Mouse (Mus musculus): Measurements from ENCODE around the gene Dixdc1. TPM values are rescaled to one million over a fixed set of nuclear protein-coding genes. Genes with fewer than 3 reads are reported as not detected.

The Dixdc1 gene
- 3.5 and 9.6 TPM in 2 replicates for polyA plus RNA-seq (2012; rRNA removed; ENCODE audit: low replicate concordance)

GRCm38 (mm10) chr9:50738914-50739870 lies at the start of gene Dixdc1:
Gene Dixdc1, minus strand, starts transcription at chr9:50739517.

DNA sequence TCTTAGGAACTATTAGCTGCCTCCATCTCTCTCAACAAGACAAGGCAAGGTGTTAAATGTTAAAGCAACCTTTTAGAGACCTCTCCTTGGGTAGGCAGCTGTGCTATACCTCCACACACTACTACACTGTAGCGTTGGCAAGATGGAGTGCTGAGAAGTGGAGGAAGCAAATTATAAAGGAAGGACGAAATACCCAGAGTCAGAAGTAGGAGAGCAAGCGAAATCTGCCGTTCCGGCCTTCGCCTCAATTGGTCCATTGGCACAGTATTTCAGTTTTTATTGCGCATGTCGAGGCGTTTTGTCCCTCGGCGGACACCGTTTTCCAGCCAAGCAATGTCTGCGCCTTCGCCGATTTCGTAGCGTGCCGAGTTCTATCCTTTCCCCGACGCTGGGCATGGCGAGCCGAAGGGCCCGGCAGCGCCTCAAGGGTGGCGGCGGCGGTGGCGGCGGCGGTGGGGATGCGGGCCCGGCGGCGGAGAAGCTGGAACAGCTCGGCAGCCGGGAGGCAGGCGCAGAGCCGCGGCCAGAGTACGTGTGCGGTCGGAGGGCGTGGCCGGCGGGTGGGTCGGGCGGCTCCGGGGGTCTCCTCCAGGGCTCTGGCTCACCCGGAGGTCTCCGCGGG lies 35.8 kb upstream of the Dixdc1 start, which contains the start of the genes Alg9 and 1110032A03Rik:
TSS of gene Alg9 (plus strand) at position 29 of the 622 bp plus-strand sequence.
TSS of gene 1110032A03Rik (minus strand) at position 530 of the 622 bp plus-strand sequence.

GRCm38 (mm10) chr9:50768107-50769002 lies 29.0 kb upstream of the Dixdc1 start, which contains the start of gene Fdxacb1:
Gene Fdxacb1, plus strand, starts transcription at chr9:50768236.

DNA sequence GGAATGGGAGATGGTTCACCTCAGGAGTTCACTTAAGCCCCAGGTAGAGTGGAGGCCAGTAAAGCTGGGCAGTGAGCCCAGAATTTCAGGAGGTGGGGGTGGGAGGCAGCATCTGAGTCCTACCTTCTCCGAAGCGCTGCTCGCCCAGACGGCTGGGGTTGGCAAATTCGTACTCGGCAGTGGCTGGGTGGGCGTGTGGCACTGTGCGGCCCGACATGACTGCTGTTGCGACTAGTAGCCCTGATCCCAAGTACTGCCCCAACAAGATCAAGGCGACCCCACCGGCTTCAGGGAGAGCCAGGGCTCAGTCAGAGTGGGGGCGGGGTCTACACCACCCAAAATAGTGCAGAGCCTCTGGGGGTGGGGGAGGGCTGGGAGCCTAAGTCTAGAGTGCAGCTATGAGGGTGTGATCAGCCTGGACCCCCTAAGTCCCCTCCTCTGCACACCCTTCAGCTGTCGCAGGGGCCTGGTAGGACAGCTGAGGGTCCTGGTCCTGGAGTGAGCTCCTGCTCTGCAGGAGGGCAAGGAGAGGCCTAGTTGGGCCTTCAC lies 12.8 kb upstream of the Dixdc1 start, which contains the start of gene Hspb2:
TSS of gene Hspb2 (minus strand) at position 301 of the 549 bp plus-strand sequence.

GRCm38 (mm10) chr9:50751323-50751722 lies 12.0 kb upstream of the Dixdc1 start, which contains the start of gene Cryab:
Gene Cryab, plus strand, starts transcription at chr9:50751325.

DNA sequence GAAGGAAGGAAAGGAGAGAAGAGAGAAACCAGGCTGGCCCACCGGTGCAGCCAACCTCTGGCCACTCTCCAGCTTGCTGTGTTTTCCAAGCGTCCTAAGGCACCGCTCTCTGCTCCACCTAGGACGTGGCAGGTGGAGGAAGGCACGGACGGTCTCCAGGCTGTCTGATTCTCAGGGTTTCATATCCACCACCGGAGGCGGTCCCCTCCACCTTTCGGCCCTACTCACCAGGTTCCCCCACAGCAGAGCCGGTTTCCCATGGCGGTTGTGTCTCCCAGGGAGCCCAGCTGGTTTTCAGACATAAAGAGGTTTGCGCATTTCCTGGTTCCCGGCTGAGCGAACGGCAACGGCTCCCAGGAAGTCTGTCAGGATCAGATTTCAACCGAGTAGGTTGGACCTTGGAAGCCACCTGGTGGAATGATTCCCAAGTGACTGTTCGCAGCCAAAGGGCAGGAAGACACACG lies 6.9 kb upstream of the Dixdc1 start, which contains the start of gene 2310030G06Rik:
TSS of gene 2310030G06Rik (minus strand) at position 323 of the 464 bp plus-strand sequence.

GRCm38 (mm10) chr9:50659392-50660217 lies 79.7 kb downstream of the Dixdc1 start, which contains the start of gene Dlat:
Gene Dlat, minus strand, starts transcription at chr9:50659780.

DNA sequence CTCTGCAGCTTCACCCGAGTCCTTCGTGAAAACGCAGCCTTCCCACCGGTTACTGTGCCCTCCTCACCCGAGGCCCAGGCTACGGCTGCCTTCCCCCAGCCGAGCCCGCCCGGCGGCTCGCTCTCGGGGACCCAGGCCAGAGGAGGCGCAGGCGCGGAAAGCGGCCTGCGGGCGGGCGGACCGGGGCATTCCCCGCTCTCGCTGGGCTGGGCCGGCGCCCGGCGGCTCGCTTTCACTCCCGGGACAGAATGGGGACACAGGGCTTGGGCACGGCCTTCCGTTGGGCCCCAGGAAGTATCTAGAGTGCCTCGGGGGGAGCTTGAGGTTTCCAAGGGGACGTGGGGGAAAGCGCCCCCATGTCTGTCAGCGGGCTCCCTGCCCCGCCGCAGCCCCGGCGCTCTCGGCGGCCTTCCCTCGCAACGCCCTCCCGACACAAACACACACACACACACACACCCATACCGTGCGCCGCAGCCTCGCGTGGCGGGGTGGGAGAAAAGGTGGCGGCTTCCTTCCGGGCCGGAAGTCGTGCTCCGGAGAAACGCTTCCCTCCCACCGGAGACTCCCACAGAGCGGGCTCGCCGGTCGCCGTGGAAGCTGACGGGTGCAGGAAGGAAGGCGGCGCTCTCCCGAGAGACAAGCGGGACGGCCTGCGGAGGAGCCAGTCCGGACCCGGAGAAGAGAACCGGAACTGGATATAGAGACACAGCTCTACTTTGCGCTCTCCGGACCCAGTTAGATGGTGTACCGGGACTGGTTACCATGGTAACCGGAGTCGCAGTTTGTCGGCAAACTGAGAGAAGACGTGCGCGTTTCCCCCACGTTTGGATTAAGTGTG lies 122.3 kb downstream of the Dixdc1 start, which contains the start of the genes Pih1d2 and Nkapd1:
TSS of gene Pih1d2 (plus strand) at position 556 of the 838 bp plus-strand sequence.
TSS of gene Nkapd1 (minus strand) at position 699 of the 838 bp plus-strand sequence.

Other genes with a start within 250 kb of the Dixdc1 start
- gene Plet1, start 245.0 kb downstream of the Dixdc1 start, polyA plus RNA-seq (2012; rRNA removed; ENCODE audit: low replicate concordance) = 0.49 and 173 TPM in 2 replicates
- gene Pts, start 210.8 kb downstream of the Dixdc1 start, polyA plus RNA-seq (2012; rRNA removed; ENCODE audit: low replicate concordance) = 40.9 and 51.6 TPM in 2 replicates
- 4.6 TPM in 2 replicates for gene Il18, start 184.7 kb downstream of the Dixdc1 start, polyA plus RNA-seq (2012; rRNA removed; ENCODE audit: low replicate concordance)
- gene Bco2, start 184.3 kb downstream of the Dixdc1 start, polyA plus RNA-seq (2012; rRNA removed; ENCODE audit: low replicate concordance) = 0.36 and 1.1 TPM in 2 replicates
- not detected in 2 replicates for gene Tex12, start 178.2 kb downstream of the Dixdc1 start, polyA plus RNA-seq (2012; rRNA removed; ENCODE audit: low replicate concordance)
- 236 and 403 TPM in 2 replicates for gene Sdhd, start 135.7 kb downstream of the Dixdc1 start, polyA plus RNA-seq (2012; rRNA removed; ENCODE audit: low replicate concordance)
- 196 and 264 TPM in 2 replicates for gene Timm8b, start 135.6 kb downstream of the Dixdc1 start, polyA plus RNA-seq (2012; rRNA removed; ENCODE audit: low replicate concordance)
- gene Pih1d2, start 122.2 kb downstream of the Dixdc1 start, polyA plus RNA-seq (2012; rRNA removed; ENCODE audit: low replicate concordance) = 1.5 and 1.8 TPM in 2 replicates
- gene Nkapd1, start 122.1 kb downstream of the Dixdc1 start, polyA plus RNA-seq (2012; rRNA removed; ENCODE audit: low replicate concordance) = 4.9 and 8.5 TPM in 2 replicates
- gene Dlat, start 79.7 kb downstream of the Dixdc1 start, polyA plus RNA-seq (2012; rRNA removed; ENCODE audit: low replicate concordance) = 75.0 and 100 TPM in 2 replicates
- gene 2310030G06Rik, start 7.0 kb upstream of the Dixdc1 start, polyA plus RNA-seq (2012; rRNA removed; ENCODE audit: low replicate concordance) = 1.7 and 5.9 TPM in 2 replicates
- gene Cryab, start 11.8 kb upstream of the Dixdc1 start, polyA plus RNA-seq (2012; rRNA removed; ENCODE audit: low replicate concordance) = 144 and 503 TPM in 2 replicates
- gene Hspb2, start 12.8 kb upstream of the Dixdc1 start, polyA plus RNA-seq (2012; rRNA removed; ENCODE audit: low replicate concordance) = 24.6 and 27.1 TPM in 2 replicates
- gene Fdxacb1, start 28.7 kb upstream of the Dixdc1 start, polyA plus RNA-seq (2012; rRNA removed; ENCODE audit: low replicate concordance) = 4.9 and 6.3 TPM in 2 replicates
- gene Alg9, start 35.5 kb upstream of the Dixdc1 start, polyA plus RNA-seq (2012; rRNA removed; ENCODE audit: low replicate concordance) = 38.9 and 56.4 TPM in 2 replicates
- 70.3 and 191 TPM in 2 replicates for gene 1110032A03Rik, start 36.0 kb upstream of the Dixdc1 start, polyA plus RNA-seq (2012; rRNA removed; ENCODE audit: low replicate concordance)
- gene Ppp2r1b, start 105.8 kb upstream of the Dixdc1 start, polyA plus RNA-seq (2012; rRNA removed; ENCODE audit: low replicate concordance) = 41.3 and 58.5 TPM in 2 replicates

Data from subcutaneous adipose tissue, adult 2 months (tissue).